Comparison of ENCODE assay signal across 32 mouse cellular contexts in genomic region chr1:72797102-72797665, GRCm38 (mm10). TPM values are rescaled to one million over a fixed set of nuclear protein-coding genes. Genes with fewer than 3 reads are reported as not detected.
DNase-seq lines count a peak whose midpoint lies in the region; ATAC-seq lines count a peak whose summit lies in the region.
"Had no signal": no experiment of that assay in that cellular context is flagged by ENCODE, and none has a peak within 500 bp of the region (broad histone marks: within the 10 kb centered on the region; RNA-seq: fewer than 3 reads in every experiment).

No protein-coding gene starts in this region.

- H3K27ac ChIP-seq in embryonic facial prominence, embryonic 14.5 days (replicated peaks; ENCODE audit: low read depth, low read length), result no peak overlapping the region
- H3K27ac ChIP-seq in embryonic facial prominence, embryonic 10.5 days (replicated peaks), result no peak overlapping the region
- H3K27ac ChIP-seq: embryonic facial prominence, embryonic 15.5 days; forebrain, embryonic 12.5 days; forebrain, embryonic 15.5 days; heart, adult 2 months; heart, embryonic 10.5 days; heart, embryonic 13.5 days; hindbrain, embryonic 14.5 days; hindbrain, postnatal 0 days had no signal

- H3K9me3 ChIP-seq in embryonic facial prominence, embryonic 14.5 days (ENCODE audit: control insufficient read depth, low read length), result no peaks in the 10 kb centered on the region
- no peaks in the 10 kb centered on the region; the same call in 1 of the 2 replicates for H3K9me3 ChIP-seq in embryonic facial prominence, embryonic 10.5 days
- H3K9me3 ChIP-seq: embryonic facial prominence, embryonic 15.5 days; forebrain, embryonic 12.5 days; forebrain, embryonic 15.5 days; G1E; heart, embryonic 10.5 days had no signal

- H3K4me2 ChIP-seq in embryonic facial prominence, embryonic 14.5 days (ENCODE audit: low read depth, low read length), result no peak overlapping the region
- H3K4me2 ChIP-seq: embryonic facial prominence, embryonic 15.5 days; forebrain, embryonic 12.5 days; forebrain, embryonic 15.5 days; heart, embryonic 13.5 days; hindbrain, embryonic 14.5 days had no signal

- WGBS in embryonic facial prominence, embryonic 14.5 days, result 58% methylated on average over 4 of the region's 4 CpGs
- WGBS in embryonic facial prominence, embryonic 10.5 days, result 68% methylated on average over 4 of the region's 4 CpGs

- no peaks in the 10 kb centered on the region for H3K36me3 ChIP-seq in embryonic facial prominence, embryonic 14.5 days (ENCODE audit: control insufficient read depth, insufficient read depth, low read length)
- no peaks in the 10 kb centered on the region for H3K36me3 ChIP-seq in embryonic facial prominence, embryonic 10.5 days (replicated peaks)
- H3K36me3 ChIP-seq: embryonic facial prominence, embryonic 15.5 days; forebrain, embryonic 12.5 days; forebrain, embryonic 15.5 days; G1E; heart, embryonic 10.5 days; heart, embryonic 13.5 days had no signal

- DNase-seq in embryonic facial prominence, embryonic 14.5 days (ENCODE audit: low spot score), result no peak
- no peak for DNase-seq in embryonic facial prominence, embryonic 10.5 days (ENCODE audit: low spot score)
- DNase-seq in ES-CJ7 (ENCODE audit: low read depth, low spot score) (peak; percentile 64), ZHBTc4 (ENCODE audit: low read depth, low spot score) (peak; percentile 59)
- DNase-seq in layer of hippocampus, adult 18-20 months (ENCODE audit: low spot score in 2 of 2), result no peak
- no peak for DNase-seq in layer of hippocampus, postnatal 14 days (ENCODE audit: low spot score in 2 of 2)
- DNase-seq: adrenal gland, adult 8-10 months; adrenal gland, postnatal 25 days; cerebellum, adult 18-20 months; cerebellum, adult 9-10 months; cerebellum, postnatal 25 days; embryo, embryonic 11 days; gastrocnemius, postnatal 10 days; gastrocnemius, postnatal 36 days; heart, adult 2 months; heart, postnatal 14 days; heart, postnatal 4 days; kidney, adult 18-20 months had no signal

- H3K9ac ChIP-seq in embryonic facial prominence, embryonic 14.5 days (ENCODE audit: low read depth, low read length), result no peak overlapping the region
- H3K9ac ChIP-seq: embryonic facial prominence, embryonic 15.5 days; forebrain, embryonic 12.5 days; forebrain, embryonic 15.5 days; heart, embryonic 13.5 days; hindbrain, embryonic 14.5 days had no signal

- H3K4me1 ChIP-seq in embryonic facial prominence, embryonic 14.5 days (ENCODE audit: control insufficient read depth, insufficient read depth, low read length), result no peaks in the 10 kb centered on the region
- H3K4me1 ChIP-seq in embryonic facial prominence, embryonic 10.5 days, result peaks cover 7% of the 10 kb centered on the region
- H3K4me1 ChIP-seq: embryonic facial prominence, embryonic 15.5 days; forebrain, embryonic 12.5 days; forebrain, embryonic 15.5 days; heart, embryonic 10.5 days; heart, embryonic 13.5 days had no signal

- ATAC-seq in embryonic facial prominence, embryonic 14.5 days (ENCODE audit: low read depth), result peak; percentile 26; the same call in 1 of the 2 replicates
- ATAC-seq: activated CD4-positive, CD25-positive, alpha-beta regulatory T cell, adult 4 months; forebrain, embryonic 15.5 days; hindbrain, postnatal 0 days; inflammation-experienced regulatory T-cells, adult 6 months; intestine, embryonic 16.5 days; Patski had no signal

- H3K4me3 ChIP-seq in embryonic facial prominence, embryonic 14.5 days (ENCODE audit: low read depth, low read length), result no peak overlapping the region
- H3K4me3 ChIP-seq in embryonic facial prominence, embryonic 10.5 days, result no peak overlapping the region
- H3K4me3 ChIP-seq: embryonic facial prominence, embryonic 15.5 days; forebrain, embryonic 12.5 days; forebrain, embryonic 15.5 days; heart, adult 2 months; heart, embryonic 10.5 days; heart, embryonic 13.5 days had no signal

- no peaks in the 10 kb centered on the region for H3K27me3 ChIP-seq in embryonic facial prominence, embryonic 14.5 days (replicated peaks; ENCODE audit: control insufficient read depth, insufficient read depth, low read length)
- H3K27me3 ChIP-seq in embryonic facial prominence, embryonic 10.5 days (replicated peaks; ENCODE audit: low read depth, poor library complexity, severe bottlenecking), result no peaks in the 10 kb centered on the region
- H3K27me3 ChIP-seq: CH12.LX; embryonic facial prominence, embryonic 15.5 days; forebrain, embryonic 12.5 days; forebrain, embryonic 15.5 days; heart, embryonic 13.5 days; Patski had no signal

RNA-seq across cellular contexts. Expression of gene Igfbp2, which starts 27.1 kb away (rescaled TPM):
- 446 and 451 TPM in 2 replicates for polyA plus RNA-seq in embryonic facial prominence, embryonic 14.5 days (2014; fragmentation: Nextera tagmentation; extraction: Ambion mirVana)
- polyA plus RNA-seq in embryonic facial prominence, embryonic 10.5 days (2016; fragmentation: Nextera tagmentation; extraction: Ambion mirVana), result 474 and 479 TPM in 2 replicates
- 10 to 100 TPM; 35.9 to 42.9 TPM for total RNA-seq in layer of hippocampus, adult 18-20 months (2021)
- 100 to 1,000 TPM in 1 of 2 experiments, 10 to 100 TPM in 1; 56.4 to 116 TPM for total RNA-seq in layer of hippocampus, postnatal 14 days (2021)
- total RNA-seq: granulocyte monocyte progenitor cell, adult 5-6 weeks had no signal
- polyA plus RNA-seq: activated CD4-positive, CD25-positive, alpha-beta regulatory T cell, adult 4 months; G1E; inflammation-experienced regulatory T-cells, adult 6 months had no signal

Comparison
In these comparisons a context has a peak if more than half of its experiments do, and no peak if none do; other contexts are left out.
1. DNase-seq: peak in ES-CJ7 (single experiment) and ZHBTc4 (single experiment); none in embryonic facial prominence, embryonic 14.5 days (single experiment), embryonic facial prominence, embryonic 10.5 days (single experiment), layer of hippocampus, adult 18-20 months (0 of 2) and layer of hippocampus, postnatal 14 days (0 of 2).